Mouse (Mus musculus) cerebellum, adult 2 months (tissue): ENCODE results near the gene Dpp6.

ENCODE experiments used
- CTCF ChIP-seq: fragments of 200-500 bp; IDR thresholded peaks from 2 replicates; pipeline ENCODE4 v1.5.1; 2011; ENCODE audit warnings: low read depth, mild to moderate bottlenecking, control low read depth, low read length, moderate library complexity, borderline replicate concordance; ENCODE audit not compliant: insufficient read depth
- POLR2A ChIP-seq: fragments of 200-500 bp; IDR thresholded peaks from 2 replicates; pipeline ENCODE4 v1.6.1; 2011; ENCODE audit warnings: low read length, control low read depth, borderline replicate concordance; ENCODE audit not compliant: insufficient read depth

- TF ChIP-seq POLR2A (no peak), CTCF (no peak)
Observed at GRCm38 (mm10) chr5:27339196-27340030, 522.4 kb downstream of the Dpp6 start.
